Mouse (Mus musculus) limb, embryonic 12.5 days (tissue): ENCODE measurements around the gene Prok1. TPM values are rescaled to one million over a fixed set of nuclear protein-coding genes. Genes with fewer than 3 reads are reported as not detected.

Experiments
- ATAC-seq: fragments of 200-750 bp; cut with Nextera tagmentation; 2 replicates; pipeline ENCODE4 v1.8.0; 2017; ENCODE audit warnings: low read depth, moderate TSS enrichment; ENCODE audit not compliant: insufficient number of reproducible peaks, insufficient read depth, low FRiP score, low TSS enrichment
- H3K27ac ChIP-seq: fragments of 300-500 bp; sonication (generic); 2 replicates; pipeline ENCODE4 v1.5.1; 2016; ENCODE audit warnings: mild to moderate bottlenecking, moderate library complexity
- H3K27me3 ChIP-seq: fragments of 300-500 bp; sonication (generic); 2 replicates; pipeline ENCODE4 v1.6.1; 2016; ENCODE audit warnings: mild to moderate bottlenecking, moderate library complexity
- H3K36me3 ChIP-seq: fragments of 300-500 bp; sonication (generic); 2 replicates; pipeline ENCODE4 v1.6.1; 2016; ENCODE audit warnings: mild to moderate bottlenecking, moderate library complexity
- H3K4me1 ChIP-seq: fragments of 300-500 bp; sonication (generic); replicated peaks from 2 replicates; pipeline ENCODE4 v1.6.1; 2016
- H3K4me2 ChIP-seq: fragments of 300-500 bp; sonication (generic); 2 replicates; pipeline ENCODE4 v1.6.1; 2016; ENCODE audit warnings: mild to moderate bottlenecking, moderate library complexity
- H3K4me3 ChIP-seq: fragments of 300-500 bp; sonication (generic); replicated peaks from 2 replicates; pipeline ENCODE4 v1.5.1; 2016; ENCODE audit warnings: mild to moderate bottlenecking
- H3K9ac ChIP-seq: fragments of 300-500 bp; sonication (generic); replicated peaks from 2 replicates; pipeline ENCODE4 v1.6.1; 2016; ENCODE audit warnings: mild to moderate bottlenecking, moderate library complexity
- H3K9me3 ChIP-seq: fragments of 300-500 bp; sonication (generic); 2 replicates; pipeline ENCODE4 v1.6.1; 2016; ENCODE audit warnings: mild to moderate bottlenecking, moderate library complexity
- WGBS: fragments of 180-500 bp; shearing (Covaris S2); methylation state at CpG from one replicate; pipeline ENCODE4 v1.1.7; 2016; 5-methylcytosine and 5-hydroxymethylcytosine counted together
- polyA plus RNA-seq: library from polyadenylated mRNA; unstranded; fragments of >200 nt; fragmentation: Nextera tagmentation; extraction: Ambion mirVana; gene quantifications from 2 replicates; pipeline ENCODE4 v1.2.1, GENCODE M21; 2016

The Prok1 gene
- polyA plus RNA-seq, 1 experiment from 2014 or later = 0.20 TPM

DNA sequence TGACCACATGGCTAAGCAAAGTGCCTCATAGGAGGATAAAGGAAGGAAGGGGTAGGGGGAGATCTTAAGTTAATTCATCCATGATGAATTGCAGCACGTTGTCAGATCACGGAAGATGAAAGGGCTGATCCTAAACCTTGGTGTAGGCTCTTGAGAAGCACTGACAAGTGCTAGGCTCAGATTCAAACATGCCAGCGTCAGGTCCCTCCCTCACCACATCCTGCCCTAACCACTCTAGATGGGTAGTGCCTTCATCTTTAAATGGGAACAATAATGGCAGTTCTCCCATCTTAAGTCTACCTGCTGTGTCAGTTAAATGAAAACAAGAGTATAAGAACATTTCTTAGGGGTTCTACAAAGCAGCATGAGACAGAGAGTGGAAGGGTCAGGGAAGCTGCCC lies 53.9 kb downstream of the Prok1 start:
- Histone ChIP-seq H3K9me3 (no peaks in the 10 kb centered on the region), H3K4me3 (no peak overlapping the region), H3K27ac (no peak overlapping the region), H3K4me2 (no peak overlapping the region), H3K9ac (no peak overlapping the region), H3K4me1 (no peaks in the 10 kb centered on the region), H3K36me3 (no peaks in the 10 kb centered on the region), H3K27me3 (no peaks in the 10 kb centered on the region)
- no peak for ATAC-seq
- WGBS = 75% methylated on average over 3 of the region's 3 CpGs

DNA sequence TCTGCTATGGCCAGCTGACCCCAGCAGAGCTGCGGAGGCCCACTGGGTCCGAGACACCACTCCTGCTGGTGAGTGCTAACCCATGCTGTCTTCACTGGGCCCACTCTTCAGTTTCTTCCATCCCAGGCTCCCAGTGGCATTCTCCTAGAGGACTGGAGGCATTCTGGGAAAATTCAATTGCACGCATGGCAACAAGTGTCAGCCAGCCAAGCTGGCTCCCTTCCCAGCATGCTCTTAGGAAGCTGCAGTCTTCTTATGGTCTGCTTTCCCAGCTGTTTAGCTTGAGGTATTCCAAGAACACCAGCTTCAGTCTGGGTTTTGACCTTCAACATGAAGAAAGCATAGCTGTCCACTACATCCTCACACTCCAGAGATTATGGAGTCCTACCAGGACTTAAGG lies 56.3 kb downstream of the Prok1 start:
- no peak for ATAC-seq
- H3K36me3 ChIP-seq = no peaks in the 10 kb centered on the region
- no peak overlapping the region for H3K9ac ChIP-seq
- WGBS = 85% methylated on average over 3 of the region's 3 CpGs
- no peak overlapping the region for H3K27ac ChIP-seq
- H3K9me3 ChIP-seq = no peaks in the 10 kb centered on the region
- H3K27me3 ChIP-seq = no peaks in the 10 kb centered on the region
- H3K4me3 ChIP-seq = no peak overlapping the region
- H3K4me1 ChIP-seq = no peaks in the 10 kb centered on the region
- H3K4me2 ChIP-seq = no peak overlapping the region

Other genes starting within 250 kb of the Prok1 start
- gene Kcna3, start 203.5 kb downstream of the Prok1 start, polyA plus RNA-seq = 2.9 and 3.0 TPM in 2 replicates
- 0.03 and 0.04 TPM in 2 replicates for gene Kcna2, start 138.6 kb downstream of the Prok1 start, polyA plus RNA-seq
- gene Kcna10, start 56.7 kb downstream of the Prok1 start, polyA plus RNA-seq = not detected in 2 replicates
- not detected in 2 replicates for gene Cym, start 18.0 kb downstream of the Prok1 start, polyA plus RNA-seq
- gene A630076J17Rik, start 9.1 kb downstream of the Prok1 start, polyA plus RNA-seq = not detected in 2 replicates
- 172 and 173 TPM in 2 replicates for gene Lamtor5, start 39.2 kb upstream of the Prok1 start, polyA plus RNA-seq
- 6.1 and 6.8 TPM in 2 replicates for gene Slc16a4, start 51.5 kb upstream of the Prok1 start, polyA plus RNA-seq
- gene Rbm15, start 94.0 kb upstream of the Prok1 start, polyA plus RNA-seq = 16.2 and 18.9 TPM in 2 replicates
- gene Kcnc4, start 219.8 kb upstream of the Prok1 start, polyA plus RNA-seq = 0.12 TPM in 1 of 2 replicates, not detected in the other